Mouse (Mus musculus) NIH3T3 (cell line): ENCODE data around the gene Gm11011.

ENCODE experiments used
- DNase-seq: peaks from one replicate; pipeline ENCODE4 v3.0.0-alpha.2; 2012; ENCODE audit warnings: low read depth

Gm11011 gene

GRCm38 (mm10) chr2:169589697-169590096 lies 2.2 kb upstream of the Gm11011 start:
- DNase-seq = no peak

DNA sequence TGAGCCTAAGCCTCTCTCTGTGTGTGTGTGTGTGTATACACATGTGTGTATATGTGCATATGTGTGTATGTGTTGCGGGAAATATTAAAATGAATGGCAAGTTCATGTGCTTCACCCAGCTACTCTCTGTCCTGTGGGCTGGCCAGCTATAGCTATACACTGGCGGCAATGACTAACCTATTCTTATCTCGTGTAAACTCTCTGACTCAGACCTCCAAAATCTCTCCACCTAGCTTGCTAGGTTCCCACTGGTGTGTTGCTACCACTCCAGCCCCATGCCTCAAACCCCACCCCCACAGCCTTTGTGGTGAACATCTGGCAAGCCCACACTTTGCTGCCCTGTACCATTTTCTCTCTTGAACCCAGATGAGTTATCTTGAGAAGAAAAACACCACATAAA lies 857 bp downstream of the Gm11011 start:
- no peak for DNase-seq

GRCm38 (mm10) chr2:169585631-169586285 lies 1.8 kb downstream of the Gm11011 start:
- DNase-seq = no peak

GRCm38 (mm10) chr2:169584745-169585456 lies 2.6 kb downstream of the Gm11011 start:
- DNase-seq = no peak

DNA sequence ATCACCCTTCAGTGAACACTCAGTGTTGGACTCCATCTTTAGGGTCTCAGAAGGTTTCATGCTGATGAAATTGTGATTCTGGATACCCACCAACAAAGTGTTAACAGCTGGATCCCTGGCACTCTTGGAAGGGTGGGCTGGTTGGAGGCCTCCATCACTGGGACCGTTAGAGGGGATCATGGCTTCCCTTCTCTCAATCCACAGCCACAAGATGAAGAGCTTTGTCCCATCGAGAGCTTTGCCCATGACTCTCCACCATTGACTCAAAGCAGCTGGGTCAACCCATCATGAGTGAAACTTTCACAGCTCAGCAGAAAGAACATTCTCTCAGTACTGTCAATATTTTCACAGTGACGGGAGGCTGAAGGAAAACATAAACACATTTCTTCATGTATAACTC lies 4.1 kb downstream of the Gm11011 start:
- DNase-seq = no peak

GRCm38 (mm10) chr2:169577508-169578196 lies 9.9 kb downstream of the Gm11011 start:
- DNase-seq = no peak

GRCm38 (mm10) chr2:169570063-169570462 lies 17.5 kb downstream of the Gm11011 start:
- DNase-seq = no peak

GRCm38 (mm10) chr2:169566159-169566558 lies 21.4 kb downstream of the Gm11011 start:
- DNase-seq = no peak

DNA sequence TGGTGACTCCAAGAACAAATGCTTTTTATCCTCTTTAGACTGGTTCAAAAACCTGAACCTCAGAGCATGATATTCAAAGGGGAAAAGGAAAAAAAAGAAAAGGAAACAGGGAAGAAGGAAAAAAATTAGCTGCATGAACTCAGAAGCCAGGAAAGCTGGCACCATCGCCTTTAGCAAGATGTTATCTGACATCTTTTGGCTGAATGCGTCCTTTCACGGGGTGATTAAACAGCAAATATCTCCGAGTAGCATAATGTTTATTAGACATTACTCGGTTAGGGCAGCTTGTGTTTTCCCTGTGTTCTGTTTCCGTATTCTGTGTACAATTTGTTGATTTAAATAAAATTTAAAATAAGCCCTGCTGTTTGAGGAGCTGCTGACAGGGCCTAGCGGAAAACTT lies 21.8 kb downstream of the Gm11011 start:
- DNase-seq = no peak

DNA sequence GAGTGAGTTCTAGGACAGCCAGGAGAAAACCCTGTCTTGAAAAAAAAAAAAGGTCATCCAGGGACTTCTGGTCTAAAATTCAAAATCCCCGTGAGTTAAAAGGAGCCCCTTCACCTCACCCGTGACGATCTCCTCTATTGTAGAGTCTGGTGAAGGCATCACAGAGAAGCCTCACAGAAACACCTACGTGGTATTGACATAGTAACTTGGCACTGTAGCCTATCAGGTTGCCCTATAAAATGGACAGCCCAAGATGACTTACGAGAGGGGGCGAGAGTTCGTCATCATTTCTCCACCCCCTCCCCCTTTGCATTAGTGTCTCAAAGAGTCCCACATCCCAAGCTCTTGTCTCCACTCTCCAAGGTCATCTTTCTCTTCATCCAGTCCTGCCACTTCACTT lies 41.9 kb downstream of the Gm11011 start:
- DNase-seq = no peak

GRCm38 (mm10) chr2:169538906-169539305 lies 48.6 kb downstream of the Gm11011 start:
- no peak for DNase-seq
